Mouse (Mus musculus) small intestine, adult 2 months (tissue): ENCODE measurements around the gene Abhd2. TPM values are rescaled to one million over a fixed set of nuclear protein-coding genes. Genes with fewer than 3 reads are reported as not detected.

Experiments used
- H3K27ac ChIP-seq: fragments of 200-500 bp; 2 replicates; pipeline ENCODE4 v1.5.1; 2012; ENCODE audit warnings: low read depth, low read length, control low read depth, inconsistent platforms; ENCODE audit not compliant: insufficient read depth
- H3K27me3 ChIP-seq: fragments of 200-500 bp; 2 replicates; pipeline ENCODE4 v1.6.1; 2012; ENCODE audit warnings: mild to moderate bottlenecking, moderate library complexity, low read length, inconsistent platforms; ENCODE audit not compliant: control insufficient read depth, insufficient read depth
- H3K36me3 ChIP-seq: fragments of 200-500 bp; 2 replicates; pipeline ENCODE4 v1.6.1; 2012; ENCODE audit warnings: mild to moderate bottlenecking, low read length, control low read depth, inconsistent platforms; ENCODE audit not compliant: control insufficient read depth, insufficient read depth
- H3K4me1 ChIP-seq: fragments of 200-500 bp; 2 replicates; pipeline ENCODE4 v1.6.1; 2012; ENCODE audit warnings: low read length, inconsistent platforms, mixed read lengths; ENCODE audit not compliant: control insufficient read depth, insufficient read depth, insufficient read length
- H3K4me3 ChIP-seq: fragments of 200-500 bp; 2 replicates; pipeline ENCODE4 v1.5.1; 2012; ENCODE audit warnings: low read depth, mild to moderate bottlenecking, control low read depth, inconsistent platforms, low read length, moderate library complexity
- CTCF ChIP-seq: fragments of 200-500 bp; IDR thresholded peaks from 2 replicates; pipeline ENCODE4 v1.5.1; 2012; ENCODE audit warnings: low read depth, mild to moderate bottlenecking, control low read depth, inconsistent platforms, low read length, moderate library complexity, mixed read lengths; ENCODE audit not compliant: insufficient replicate concordance, insufficient read length; ENCODE audit errors: extremely low read depth
- POLR2A ChIP-seq: fragments of 200-500 bp; IDR thresholded peaks from 2 replicates; pipeline ENCODE4 v1.6.1; 2012; ENCODE audit warnings: low read depth, mild to moderate bottlenecking, control low read depth, inconsistent platforms, low read length, moderate library complexity
- WGBS: fragments of 180-500 bp; shearing (Covaris S2); methylation state at CpG from one replicate; pipeline ENCODE4 v1.1.7; 2018; 5-methylcytosine and 5-hydroxymethylcytosine counted together
- polyA plus RNA-seq: library from polyadenylated mRNA; depleted of rRNA; stranded (reverse); fragments of >200 nt; gene quantifications from 2 replicates; pipeline ENCODE4 v1.2.3, GENCODE M21; 2012

The Abhd2 gene
- polyA plus RNA-seq, 1 experiment = 103 TPM

DNA sequence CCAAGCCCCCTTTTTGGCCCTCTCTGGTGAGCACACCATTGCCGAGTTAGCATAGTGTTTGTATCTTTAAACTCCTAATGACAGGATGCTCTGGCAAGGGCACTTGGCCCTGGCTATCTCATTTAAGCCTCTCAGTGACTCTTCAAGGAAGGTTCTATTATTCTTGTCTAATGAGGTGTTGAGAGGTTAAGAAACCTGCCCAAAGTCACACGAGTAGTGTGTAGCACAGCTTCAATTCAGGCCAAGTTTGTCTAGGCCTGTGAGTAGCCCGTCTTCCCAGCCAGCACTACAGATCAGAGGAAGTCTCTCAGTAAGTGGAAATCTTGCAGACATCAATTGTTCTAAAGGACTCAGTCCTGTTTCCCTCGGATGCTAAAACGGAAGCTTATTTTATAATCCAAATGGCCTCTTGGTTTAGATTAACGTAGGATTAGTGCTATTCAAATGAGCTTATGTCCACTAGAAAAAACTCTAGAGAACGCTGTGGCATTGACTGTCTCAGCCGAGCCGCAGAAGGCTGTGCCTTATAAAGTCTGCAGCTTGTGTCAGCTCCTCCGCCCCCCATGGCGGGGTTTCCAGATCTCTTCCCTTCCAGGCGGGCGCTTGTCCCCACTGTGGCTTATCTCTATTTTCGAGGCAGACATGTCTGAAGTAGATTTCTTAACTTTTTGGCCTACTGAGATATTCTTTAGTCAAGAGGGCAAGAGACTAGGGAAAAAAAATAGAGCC is 11.3 kb downstream of the Abhd2 start:
- no peaks in the 10 kb centered on the region for H3K27me3 ChIP-seq
- TF ChIP-seq CTCF (no peak), POLR2A (no peak)
- peaks cover 22% of the 10 kb centered on the region; the same call in 1 of the 2 replicates for H3K4me1 ChIP-seq
- no peak overlapping the region for H3K4me3 ChIP-seq
- H3K36me3 ChIP-seq = peaks cover 13% of the 10 kb centered on the region
- no peak overlapping the region for H3K27ac ChIP-seq
- WGBS = 77% methylated on average over 14 of the region's 14 CpGs

- TF ChIP-seq POLR2A (no peak), CTCF (no peak)
- Histone ChIP-seq H3K27ac (no peak overlapping the region), H3K4me1 (peaks cover 17% of the 10 kb centered on the region; the same call in 1 of the 2 replicates), H3K36me3 (peaks cover 13% of the 10 kb centered on the region), H3K4me3 (no peak overlapping the region), H3K27me3 (no peaks in the 10 kb centered on the region)
- 91% methylated on average over 8 of the region's 8 CpGs for WGBS
Observed at GRCm38 (mm10) chr7:79284889-79285280, 11.9 kb downstream of the Abhd2 start.

GRCm38 (mm10) chr7:79285408-79285807 is 12.4 kb downstream of the Abhd2 start:
- peaks cover 16% of the 10 kb centered on the region; the same call in 1 of the 2 replicates for H3K4me1 ChIP-seq
- H3K27me3 ChIP-seq = no peaks in the 10 kb centered on the region
- TF ChIP-seq CTCF = no peak
- TF ChIP-seq POLR2A = no peak
- no peak overlapping the region for H3K4me3 ChIP-seq
- peaks cover 13% of the 10 kb centered on the region for H3K36me3 ChIP-seq
- 70% methylated on average over 13 of the region's 13 CpGs for WGBS
- H3K27ac ChIP-seq = no peak overlapping the region

GRCm38 (mm10) chr7:79287226-79287625 is 14.2 kb downstream of the Abhd2 start:
- H3K4me1 ChIP-seq = peaks cover 16% of the 10 kb centered on the region; the same call in 1 of the 2 replicates
- peaks cover 12% of the 10 kb centered on the region for H3K36me3 ChIP-seq
- H3K27me3 ChIP-seq = no peaks in the 10 kb centered on the region
- no peak overlapping the region for H3K4me3 ChIP-seq
- TF ChIP-seq CTCF (no peak), POLR2A (no peak)
- 63% methylated on average over 6 of the region's 6 CpGs for WGBS
- no peak overlapping the region for H3K27ac ChIP-seq

DNA sequence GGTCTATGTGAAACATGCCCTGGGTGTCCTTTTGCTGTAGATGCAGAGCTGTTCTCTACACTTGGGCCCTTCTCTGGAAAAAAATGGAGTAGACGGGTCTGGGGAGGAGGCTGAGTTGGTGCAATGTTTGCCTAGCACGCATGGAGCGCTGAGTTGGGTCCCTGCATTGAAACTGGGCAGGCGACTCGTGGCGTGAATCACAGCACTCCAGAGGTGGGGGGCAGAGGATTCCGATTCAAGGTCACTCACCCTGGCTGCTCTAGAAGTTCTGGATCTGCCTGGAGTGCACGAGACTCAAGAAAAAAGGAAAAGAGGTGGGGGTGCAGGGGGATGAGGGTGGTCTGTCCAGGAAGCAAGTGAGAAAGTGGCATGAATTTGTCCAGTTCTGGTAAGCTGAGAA is 14.9 kb downstream of the Abhd2 start:
- Histone ChIP-seq H3K27ac (no peak overlapping the region), H3K4me1 (peaks cover 16% of the 10 kb centered on the region; the same call in 1 of the 2 replicates), H3K4me3 (no peak overlapping the region), H3K36me3 (peaks cover 10% of the 10 kb centered on the region; the same call in 1 of the 2 replicates), H3K27me3 (no peaks in the 10 kb centered on the region)
- 89% methylated on average over 8 of the region's 8 CpGs for WGBS
- TF ChIP-seq POLR2A (no peak), CTCF (no peak)

DNA sequence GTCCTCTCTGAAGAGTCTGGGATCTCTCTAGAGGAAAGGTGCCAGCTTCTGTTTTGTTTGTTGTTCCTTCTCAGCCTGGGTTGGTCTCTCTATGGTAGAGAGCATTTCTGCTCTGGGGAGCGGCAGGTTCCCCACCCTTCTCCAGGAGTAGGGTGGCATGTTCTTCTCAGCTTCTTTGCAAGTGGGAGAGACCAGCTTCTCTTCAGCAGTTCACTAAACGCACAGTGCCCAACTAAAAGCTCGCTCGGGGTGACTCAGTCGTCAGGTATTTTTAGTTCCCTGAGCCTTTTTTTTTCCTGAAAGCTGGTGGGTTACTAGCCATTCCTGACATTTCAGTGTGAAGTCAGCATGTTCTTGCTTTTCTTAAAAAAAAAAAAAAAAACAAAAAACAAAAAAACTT is 15.4 kb downstream of the Abhd2 start:
- Histone ChIP-seq H3K27me3 (no peaks in the 10 kb centered on the region), H3K4me3 (no peak overlapping the region), H3K27ac (no peak overlapping the region), H3K4me1 (peaks cover 13% of the 10 kb centered on the region; the same call in 1 of the 2 replicates), H3K36me3 (peaks cover 8% of the 10 kb centered on the region; the same call in 1 of the 2 replicates)
- 86% methylated on average over 5 of the region's 5 CpGs for WGBS
- TF ChIP-seq POLR2A = no peak
- no peak for TF ChIP-seq CTCF

- Histone ChIP-seq H3K4me3 (no peak overlapping the region), H3K36me3 (peaks cover 36% of the 10 kb centered on the region), H3K27ac (no peak overlapping the region), H3K27me3 (no peaks in the 10 kb centered on the region), H3K4me1 (peaks cover 3% of the 10 kb centered on the region)
- no peak for TF ChIP-seq POLR2A
- TF ChIP-seq CTCF = no peak
- 90% methylated on average over 14 of the region's 14 CpGs for WGBS
Observed at GRCm38 (mm10) chr7:79293605-79294232, 20.7 kb downstream of the Abhd2 start.
